Mouse (Mus musculus): Measurements from ENCODE around the gene Wwtr1.

DNA sequence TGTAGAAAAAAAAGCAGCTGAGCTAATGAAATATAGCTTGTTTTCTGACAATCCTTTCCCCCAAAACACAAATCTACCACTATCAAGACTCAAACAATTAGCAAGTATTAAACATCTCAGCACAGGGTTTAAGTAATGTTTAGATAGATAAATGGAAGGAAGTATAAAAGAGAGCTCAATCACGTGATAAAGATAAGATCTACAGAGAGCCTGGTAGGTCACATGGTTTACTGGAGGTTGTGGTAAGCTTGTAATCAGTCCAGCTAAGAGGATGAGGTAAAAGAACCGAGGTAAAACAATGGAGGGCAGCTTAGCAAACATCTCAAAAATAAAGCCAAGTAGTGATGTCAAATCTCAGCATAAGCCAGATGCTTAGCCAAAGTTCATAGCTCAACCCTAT, 35.2 kb downstream of the Wwtr1 start:
- no peak for TF ChIP-seq CTCF (IDR thresholded peaks at IDR 0.05; ENCODE audit: low read depth)
- TF ChIP-seq EP300 (IDR thresholded peaks at IDR 0.05; ENCODE audit: low read depth), result no peak

Data from liver, embryonic 14.5 days (tissue).